10 mouse cellular contexts compared by ENCODE assay signal in genomic region chr3:84123461-84123860, GRCm38 (mm10). TPM values are rescaled to one million over a fixed set of nuclear protein-coding genes. Genes with fewer than 3 reads are reported as not detected.
DNase-seq lines count a peak whose midpoint lies in the region; ATAC-seq and TF ChIP-seq lines count a peak whose summit lies in the region.
"Had no signal": no experiment of that assay in that cellular context is flagged by ENCODE, and none has a peak within 500 bp of the region (broad histone marks: within the 10 kb centered on the region; RNA-seq: fewer than 3 reads in every experiment).

No protein-coding gene starts in this region.

- no peaks in the 10 kb centered on the region for H3K9me3 ChIP-seq in kidney, embryonic 14.5 days (ENCODE audit: control insufficient read depth, low read length)
- H3K9me3 ChIP-seq in MEL (replicated peaks; ENCODE audit: insufficient read depth, low read length), result no peaks in the 10 kb centered on the region
- no peaks in the 10 kb centered on the region for H3K9me3 ChIP-seq in stomach, postnatal 0 days (ENCODE audit: control insufficient read depth, low read length)
- no peaks in the 10 kb centered on the region for H3K9me3 ChIP-seq in forebrain, embryonic 15.5 days
- H3K9me3 ChIP-seq: neural tube, embryonic 12.5 days had no signal

- no peak overlapping the region for H3K4me3 ChIP-seq in kidney, embryonic 14.5 days (ENCODE audit: low read length)
- no peak overlapping the region for H3K4me3 ChIP-seq in MEL (ENCODE audit: control insufficient read depth in 1 of 2, insufficient read depth in 1 of 2, low read depth in 2 of 2, low read length in 2 of 2)
- H3K4me3 ChIP-seq in stomach, postnatal 0 days (ENCODE audit: low read depth, low read length), result no peak overlapping the region
- no peak overlapping the region for H3K4me3 ChIP-seq in forebrain, embryonic 15.5 days
- H3K4me3 ChIP-seq: neural tube, embryonic 12.5 days had no signal

- no peaks in the 10 kb centered on the region for H3K4me1 ChIP-seq in kidney, embryonic 14.5 days (ENCODE audit: control insufficient read depth, insufficient read depth, low read length)
- H3K4me1 ChIP-seq in MEL (ENCODE audit: control insufficient read depth in 1 of 2, insufficient read depth in 2 of 2, low read length in 2 of 2), result no peaks in the 10 kb centered on the region
- H3K4me1 ChIP-seq in stomach, postnatal 0 days (replicated peaks; ENCODE audit: control insufficient read depth, insufficient read depth), result no peaks in the 10 kb centered on the region
- no peaks in the 10 kb centered on the region for H3K4me1 ChIP-seq in forebrain, embryonic 15.5 days
- H3K4me1 ChIP-seq: neural tube, embryonic 12.5 days had no signal

- ATAC-seq in kidney, embryonic 14.5 days (ENCODE audit: low FRiP score, low TSS enrichment), result no peak
- no peak for ATAC-seq in stomach, postnatal 0 days (ENCODE audit: low FRiP score, low TSS enrichment)
- ATAC-seq in forebrain, embryonic 15.5 days (replicated peaks), result no peak

- H3K27ac ChIP-seq in kidney, embryonic 14.5 days (ENCODE audit: low read depth, low read length), result no peak overlapping the region
- no peak overlapping the region for H3K27ac ChIP-seq in MEL (ENCODE audit: control insufficient read depth, low read depth, low read length)
- no peak overlapping the region for H3K27ac ChIP-seq in stomach, postnatal 0 days (replicated peaks)
- no peak overlapping the region for H3K27ac ChIP-seq in forebrain, embryonic 15.5 days (replicated peaks)
- H3K27ac ChIP-seq: neural tube, embryonic 12.5 days had no signal

- no peak for TF ChIP-seq EP300 in MEL (IDR thresholded peaks at IDR 0.05; ENCODE audit: low read depth in 1 of 2, low read length in 2 of 2)
- TF ChIP-seq EP300 in stomach, postnatal 0 days (optimal IDR thresholded peaks at IDR 0.05), result no peak

- H3K36me3 ChIP-seq in kidney, embryonic 14.5 days (ENCODE audit: control insufficient read depth, insufficient read depth, low read length), result no peaks in the 10 kb centered on the region
- H3K36me3 ChIP-seq in MEL (ENCODE audit: control insufficient read depth in 1 of 2, insufficient read depth in 2 of 2, low read length in 2 of 2), result no peaks in the 10 kb centered on the region
- H3K36me3 ChIP-seq in stomach, postnatal 0 days (ENCODE audit: control insufficient read depth, insufficient read depth, low read length), result no peaks in the 10 kb centered on the region
- no peaks in the 10 kb centered on the region for H3K36me3 ChIP-seq in forebrain, embryonic 15.5 days
- H3K36me3 ChIP-seq: neural tube, embryonic 12.5 days had no signal

- no peaks in the 10 kb centered on the region for H3K27me3 ChIP-seq in kidney, embryonic 14.5 days (ENCODE audit: control insufficient read depth, insufficient read depth, low read length)
- H3K27me3 ChIP-seq in MEL (ENCODE audit: control insufficient read depth in 1 of 2, insufficient read depth in 2 of 2, low read length in 2 of 2), result no peaks in the 10 kb centered on the region
- no peaks in the 10 kb centered on the region for H3K27me3 ChIP-seq in stomach, postnatal 0 days (ENCODE audit: control insufficient read depth, insufficient read depth, low read length)
- H3K27me3 ChIP-seq in forebrain, embryonic 15.5 days, result no peaks in the 10 kb centered on the region
- H3K27me3 ChIP-seq: neural tube, embryonic 12.5 days had no signal

- TF ChIP-seq POLR2A in MEL (IDR thresholded peaks at IDR 0.05; ENCODE audit: control insufficient read depth in 1 of 2, insufficient read depth in 1 of 2, low read depth in 1 of 2, low read length in 2 of 2, poor library complexity in 1 of 2), result no peak

- peak; percentile 43 for TF ChIP-seq RAD21 in MEL (IDR thresholded peaks at IDR 0.05; ENCODE audit: low read depth, low read length)

- 82% methylated on average over 3 of the region's 3 CpGs for whole genome bisulfite sequencing in kidney, embryonic 14.5 days
- WGBS in stomach, postnatal 0 days, result 56% methylated on average over 3 of the region's 3 CpGs
- WGBS in forebrain, embryonic 15.5 days, result 80% methylated on average over 3 of the region's 3 CpGs

- no peaks in the 10 kb centered on the region for H3K79me2 ChIP-seq in MEL (ENCODE audit: control insufficient read depth, insufficient read depth, low read length, poor library complexity)

- peak; percentile 3 for DNase-seq in cerebellum, adult 8-10 months
- DNase-seq in cerebellum, adult 11-12 months, result no peak
- DNase-seq in kidney, adult 9 months, result peak; percentile 50
- no peak for DNase-seq in MEL (ENCODE audit: low read depth, low spot score)
- DNase-seq in kidney, postnatal 36 days, result peak; percentile 15 to 69
- DNase-seq in stomach, postnatal 0 days (ENCODE audit: low spot score), result peak; percentile 18

- peak; percentile 19 to 44 (median 39); a peak in 5 of 6 replicates for TF ChIP-seq CTCF in MEL (IDR thresholded peaks at IDR 0.05 in 2 of 3, conservative IDR thresholded peaks at IDR 0.05 in 1 of 3; ENCODE audit: control insufficient read depth in 1 of 3, insufficient read depth in 1 of 3, low read depth in 2 of 3, low read length in 3 of 3, poor library complexity in 1 of 3, severe bottlenecking in 1 of 3)
- TF ChIP-seq CTCF in stomach, postnatal 0 days (IDR thresholded peaks at IDR 0.05; ENCODE audit: low read depth), result peak; percentile 79

- H3K4me2 ChIP-seq in kidney, embryonic 14.5 days (replicated peaks; ENCODE audit: low read depth, low read length), result no peak overlapping the region
- H3K4me2 ChIP-seq in stomach, postnatal 0 days (replicated peaks; ENCODE audit: low read depth), result no peak overlapping the region
- no peak overlapping the region for H3K4me2 ChIP-seq in forebrain, embryonic 15.5 days (replicated peaks)
- H3K4me2 ChIP-seq: neural tube, embryonic 12.5 days had no signal

- no peak overlapping the region for H3K9ac ChIP-seq in kidney, embryonic 14.5 days (ENCODE audit: low read depth, low read length)
- H3K9ac ChIP-seq in MEL (ENCODE audit: control insufficient read depth, low read depth, low read length, poor library complexity, severe bottlenecking), result no peak overlapping the region
- no peak overlapping the region for H3K9ac ChIP-seq in stomach, postnatal 0 days (ENCODE audit: low read length)
- H3K9ac ChIP-seq in forebrain, embryonic 15.5 days (replicated peaks), result no peak overlapping the region
- H3K9ac ChIP-seq: neural tube, embryonic 12.5 days had no signal

TF ChIP-seq in MEL, 35 proteins besides CTCF, POLR2A, EP300 and RAD21:
- peak; percentile 37 for TF ChIP-seq SMC3 (IDR thresholded peaks at IDR 0.05; ENCODE audit: low read depth, low read length)
- TF ChIP-seq MAX (IDR thresholded peaks at IDR 0.05; ENCODE audit: low read length), result no peak

RNA-seq across cellular contexts. Expression of gene Mnd1, which starts 32.1 kb away (rescaled TPM):
- polyA plus RNA-seq in kidney, embryonic 14.5 days (2014; fragmentation: Nextera tagmentation; extraction: Ambion mirVana), result 19.9 and 22.1 TPM in 2 replicates
- total RNA-seq in MEL (2012; rRNA removed), result 11.2 and 12.5 TPM in 2 replicates
- polyA plus RNA-seq in MEL (2012; ENCODE audit: insufficient read depth in 1 of 2, insufficient read length in 2 of 2, low read depth in 1 of 2, low replicate concordance in 2 of 2, missing spikeins in 1 of 2), result 10 to 100 TPM in 1 of 2 experiments, not detected in 1; 11.0 TPM
- 9.7 and 10.7 TPM in 2 replicates for polyA plus RNA-seq in stomach, postnatal 0 days (2015; fragmentation: Nextera tagmentation; extraction: Ambion mirVana)
- polyA plus RNA-seq in forebrain, embryonic 15.5 days (2015; fragmentation: Nextera tagmentation; extraction: Ambion mirVana), result 2.5 and 3.9 TPM in 2 replicates

RNA-seq across cellular contexts. Expression of gene Gm6525, which starts 50.4 kb away (rescaled TPM):
- 0.44 and 1.1 TPM in 2 replicates for polyA plus RNA-seq in kidney, embryonic 14.5 days (2014; fragmentation: Nextera tagmentation; extraction: Ambion mirVana)
- total RNA-seq in MEL (2012; rRNA removed), result 0.16 and 0.35 TPM in 2 replicates
- polyA plus RNA-seq in MEL (2012; ENCODE audit: insufficient read depth in 1 of 2, insufficient read length in 2 of 2, low read depth in 1 of 2, low replicate concordance in 2 of 2, missing spikeins in 1 of 2), result under 1 TPM in 1 of 2 experiments, not detected in 1; 0.85 TPM
- polyA plus RNA-seq in stomach, postnatal 0 days (2015; fragmentation: Nextera tagmentation; extraction: Ambion mirVana), result 0.75 and 0.88 TPM in 2 replicates
- polyA plus RNA-seq in forebrain, embryonic 15.5 days (2015; fragmentation: Nextera tagmentation; extraction: Ambion mirVana), result 3.3 and 4.2 TPM in 2 replicates
- total RNA-seq: left cerebral cortex, adult 18-20 months had no signal

Comparison
In these comparisons a context has a peak if more than half of its experiments do, and no peak if none do; other contexts are left out.
1. DNase-seq: peak in cerebellum, adult 8-10 months (single experiment), kidney, adult 9 months (single experiment), kidney, postnatal 36 days (2 of 2) and stomach, postnatal 0 days (single experiment); none in cerebellum, adult 11-12 months (single experiment) and MEL (single experiment).